Mouse (Mus musculus) erythroblast, embryonic 14.5 days (primary cell): Measurements from ENCODE around the gene Ric8b.

Experiments used
- GATA1 ChIP-seq: IDR thresholded peaks from 2 replicates; pipeline ENCODE4 v1.6.1; 2012; ENCODE audit warnings: low read length, inconsistent platforms, mixed read lengths
- TAL1 ChIP-seq: IDR thresholded peaks from 3 replicates; pipeline ENCODE4 v1.6.1; 2012; ENCODE audit warnings: low read length, inconsistent platforms, mixed read lengths

- TF ChIP-seq GATA1 = no peak
- no peak for TF ChIP-seq TAL1
Measured at GRCm38 (mm10) chr10:85038147-85038546, 120.7 kb downstream of the Ric8b start.
